Mouse (Mus musculus): ENCODE results near the gene Fads2. TPM values are rescaled to one million over a fixed set of nuclear protein-coding genes. Genes with fewer than 3 reads are reported as not detected.

Gene Fads2
- polyA plus RNA-seq, 1 experiment from 2014 or later: 87.6 TPM

- H3K4me3 ChIP-seq: no peak overlapping the region
- H3K27ac ChIP-seq: no peak overlapping the region
- 54% methylated on average over 4 of the region's 4 CpGs for WGBS
- no peak for DNase-seq (ENCODE audit: low spot score)
- H3K36me3 ChIP-seq: peaks cover 52% of the 10 kb centered on the region
- no peaks in the 10 kb centered on the region for H3K9me3 ChIP-seq
- peaks cover 19% of the 10 kb centered on the region for H3K4me1 ChIP-seq
- no peaks in the 10 kb centered on the region for H3K27me3 ChIP-seq (ENCODE audit: insufficient read depth, poor library complexity, severe bottlenecking)
Observed at GRCm38 (mm10) chr19:10094695-10095094, 6.9 kb downstream of the Fads2 start.

DNA sequence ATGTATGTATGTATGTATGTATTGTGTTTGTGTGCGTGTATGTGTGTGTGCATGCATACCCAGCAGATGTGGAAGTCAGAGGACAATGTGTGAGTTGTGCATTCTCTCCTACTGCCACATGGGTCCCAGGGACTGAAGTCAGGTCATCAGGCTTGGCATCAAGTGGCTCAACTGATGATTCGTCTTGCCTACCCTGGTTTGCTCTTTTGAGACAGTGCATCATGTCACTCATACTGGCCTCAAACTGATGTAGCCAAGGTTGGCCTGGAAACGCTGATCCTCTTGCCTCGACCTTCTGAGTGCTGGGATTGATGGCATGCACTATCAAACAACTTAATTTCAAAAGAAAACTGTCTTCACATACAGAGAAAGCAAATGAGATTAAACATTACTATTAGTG, 7.7 kb downstream of the Fads2 start:
- 86% methylated on average over 4 of the region's 4 CpGs for WGBS
- no peak for DNase-seq (ENCODE audit: low spot score)
- Histone ChIP-seq H3K36me3 (peaks cover 61% of the 10 kb centered on the region), H3K4me3 (no peak overlapping the region), H3K27ac (no peak overlapping the region), H3K9me3 (no peaks in the 10 kb centered on the region), H3K27me3 (ENCODE audit: insufficient read depth, poor library complexity, severe bottlenecking) (no peaks in the 10 kb centered on the region), H3K4me1 (peaks cover 18% of the 10 kb centered on the region)

DNA sequence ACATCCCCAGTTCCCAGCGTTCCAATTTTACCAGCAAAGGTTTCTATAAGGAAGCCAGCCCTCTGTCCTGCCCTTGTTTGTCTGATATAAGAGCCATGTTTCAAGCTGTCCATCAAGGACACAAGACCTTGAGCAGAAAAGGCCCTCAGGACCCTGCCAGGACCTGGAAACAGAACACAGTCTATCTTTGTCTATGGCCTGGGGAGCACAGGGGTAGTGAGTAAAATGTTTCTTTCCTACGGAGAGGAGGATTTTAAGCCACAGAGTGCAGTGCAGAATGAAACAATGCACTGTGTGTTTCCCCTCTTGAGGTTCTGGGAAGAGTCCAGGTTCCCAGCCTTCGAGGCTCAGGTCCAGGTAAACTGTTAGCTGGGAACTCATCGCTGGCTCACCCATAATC, 14.6 kb downstream of the Fads2 start:
- Histone ChIP-seq H3K27ac (no peak overlapping the region), H3K36me3 (peaks cover 87% of the 10 kb centered on the region), H3K4me1 (peaks cover 9% of the 10 kb centered on the region; the same call in 1 of the 2 replicates), H3K27me3 (ENCODE audit: insufficient read depth, poor library complexity, severe bottlenecking) (no peaks in the 10 kb centered on the region), H3K9me3 (no peaks in the 10 kb centered on the region), H3K4me3 (no peak overlapping the region)
- no peak for DNase-seq (ENCODE audit: low spot score)
- WGBS: 89% methylated on average over 4 of the region's 4 CpGs

DNA sequence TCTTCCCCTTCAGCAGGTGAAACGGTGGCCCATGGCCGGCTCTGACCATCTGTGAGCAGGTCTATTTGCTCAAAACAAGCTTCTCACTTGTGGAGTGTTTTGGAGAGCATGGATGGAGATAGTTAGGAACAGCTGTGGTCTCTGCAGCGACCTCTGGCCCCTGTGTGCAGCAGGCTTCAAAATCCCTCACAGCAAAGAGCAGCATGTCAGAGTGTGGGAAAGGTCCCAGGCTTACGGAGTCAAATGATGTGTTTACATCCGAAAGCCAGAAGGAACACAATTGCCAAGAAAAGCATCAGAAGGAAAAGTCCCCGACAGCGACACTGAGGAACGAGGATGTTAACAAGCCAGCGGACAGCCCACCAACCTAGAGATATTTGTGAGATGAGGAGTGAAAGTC, 16.1 kb downstream of the Fads2 start:
- no peak for DNase-seq (ENCODE audit: low spot score)
- no peak overlapping the region for H3K27ac ChIP-seq
- peaks cover 88% of the 10 kb centered on the region for H3K36me3 ChIP-seq
- H3K27me3 ChIP-seq (ENCODE audit: insufficient read depth, poor library complexity, severe bottlenecking): no peaks in the 10 kb centered on the region
- H3K4me1 ChIP-seq: 0 out of 2 replicates have a peak, but pooled peaks cover 2% of the 10 kb centered on the region
- WGBS: 82% methylated on average over 9 of the region's 9 CpGs
- no peak overlapping the region for H3K4me3 ChIP-seq
- no peaks in the 10 kb centered on the region for H3K9me3 ChIP-seq

DNA sequence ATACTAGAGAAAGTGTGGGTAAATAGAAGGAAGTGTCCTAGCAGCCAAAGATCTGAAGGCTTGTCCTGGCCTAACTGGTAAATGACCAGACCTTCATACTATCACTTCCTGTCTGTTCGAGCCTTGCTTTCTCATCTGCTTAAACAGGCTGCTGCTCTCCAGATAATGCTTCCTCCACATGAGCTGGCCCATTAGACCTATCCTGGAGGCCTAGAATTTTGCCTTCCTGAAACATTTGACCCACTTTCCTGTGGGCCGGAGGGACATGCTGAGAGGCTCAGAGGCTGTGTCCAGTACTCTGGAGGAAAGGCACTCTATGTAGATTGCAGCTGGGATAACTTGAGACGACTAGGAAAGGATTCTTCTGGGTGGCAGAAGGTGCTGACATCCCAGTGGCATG, 19.4 kb downstream of the Fads2 start:
- H3K4me3 ChIP-seq: no peak overlapping the region
- no peak overlapping the region for H3K27ac ChIP-seq
- H3K4me1 ChIP-seq: 0 out of 2 replicates have a peak, but pooled peaks cover 2% of the 10 kb centered on the region
- H3K9me3 ChIP-seq: no peaks in the 10 kb centered on the region
- no peak for DNase-seq (ENCODE audit: low spot score)
- no peaks in the 10 kb centered on the region for H3K27me3 ChIP-seq (ENCODE audit: insufficient read depth, poor library complexity, severe bottlenecking)
- 55% methylated on average over 3 of the region's 3 CpGs for WGBS
- peaks cover 88% of the 10 kb centered on the region for H3K36me3 ChIP-seq

DNA sequence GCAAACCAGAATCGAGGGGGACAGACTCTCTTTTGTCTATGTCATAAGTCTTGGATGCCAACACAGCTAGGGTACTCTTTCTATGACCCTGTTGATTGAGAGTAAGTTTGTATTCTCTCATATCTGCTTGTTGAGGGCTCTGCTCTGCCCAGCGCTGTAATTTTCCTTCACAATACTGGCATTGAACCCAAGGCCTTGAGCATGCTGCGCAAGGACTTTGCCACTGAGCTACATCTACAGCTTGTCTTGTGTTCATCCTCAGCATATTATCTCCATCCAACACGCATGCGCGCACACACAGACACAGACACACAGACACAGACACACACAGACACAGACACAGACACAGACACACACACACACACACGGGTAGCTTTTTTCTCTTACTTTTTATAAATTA, 21.2 kb downstream of the Fads2 start:
- WGBS: 94% methylated on average over 7 of the region's 7 CpGs
- no peak overlapping the region for H3K4me3 ChIP-seq
- H3K27me3 ChIP-seq (ENCODE audit: insufficient read depth, poor library complexity, severe bottlenecking): no peaks in the 10 kb centered on the region
- no peaks in the 10 kb centered on the region for H3K9me3 ChIP-seq
- H3K36me3 ChIP-seq: peaks cover 89% of the 10 kb centered on the region
- no peak for DNase-seq (ENCODE audit: low spot score)
- no peaks in the 10 kb centered on the region for H3K4me1 ChIP-seq
- no peak overlapping the region for H3K27ac ChIP-seq

DNA sequence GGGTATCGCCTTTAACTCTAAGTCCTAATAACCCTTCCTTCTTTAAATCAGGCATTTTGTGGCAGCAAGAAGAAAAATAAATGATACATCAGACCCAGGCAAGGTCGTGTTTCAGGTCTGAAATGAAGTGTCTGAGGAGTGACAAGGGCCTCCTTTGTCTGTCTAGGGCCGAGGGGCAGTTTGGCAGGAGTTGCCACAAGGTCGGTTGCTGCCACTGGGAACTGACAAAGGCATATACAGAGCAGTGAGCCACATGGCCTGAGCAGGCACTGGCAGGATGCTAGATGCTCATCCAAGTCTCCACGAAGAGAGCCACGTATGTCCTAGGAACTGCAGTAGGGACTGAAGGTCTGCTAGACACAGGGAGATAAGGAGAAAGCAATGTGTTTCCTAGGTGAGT, 23.2 kb downstream of the Fads2 start:
- WGBS: 86% methylated on average over 6 of the region's 6 CpGs
- Histone ChIP-seq H3K27me3 (ENCODE audit: insufficient read depth, poor library complexity, severe bottlenecking) (no peaks in the 10 kb centered on the region), H3K4me3 (no peak overlapping the region), H3K36me3 (peaks cover 96% of the 10 kb centered on the region), H3K4me1 (no peaks in the 10 kb centered on the region), H3K27ac (no peak overlapping the region), H3K9me3 (no peaks in the 10 kb centered on the region)
- DNase-seq (ENCODE audit: low spot score): no peak

GRCm38 (mm10) chr19:10073145-10073544, 28.4 kb downstream of the Fads2 start:
- DNase-seq (ENCODE audit: low spot score): no peak
- peaks cover 100% of the 10 kb centered on the region for H3K36me3 ChIP-seq
- WGBS: 92% methylated on average over 5 of the region's 5 CpGs
- H3K27ac ChIP-seq: no peak overlapping the region
- H3K27me3 ChIP-seq (ENCODE audit: insufficient read depth, poor library complexity, severe bottlenecking): no peaks in the 10 kb centered on the region
- H3K4me3 ChIP-seq: no peak overlapping the region
- H3K9me3 ChIP-seq: no peaks in the 10 kb centered on the region
- H3K4me1 ChIP-seq: no peaks in the 10 kb centered on the region

GRCm38 (mm10) chr19:10071892-10072291, 29.7 kb downstream of the Fads2 start:
- Histone ChIP-seq H3K9me3 (no peaks in the 10 kb centered on the region), H3K27me3 (ENCODE audit: insufficient read depth, poor library complexity, severe bottlenecking) (no peaks in the 10 kb centered on the region), H3K4me1 (no peaks in the 10 kb centered on the region), H3K36me3 (peaks cover 100% of the 10 kb centered on the region), H3K4me3 (no peak overlapping the region), H3K27ac (no peak overlapping the region)
- DNase-seq (ENCODE audit: low spot score): no peak
- WGBS: 93% methylated on average over 4 of the region's 4 CpGs

DNA sequence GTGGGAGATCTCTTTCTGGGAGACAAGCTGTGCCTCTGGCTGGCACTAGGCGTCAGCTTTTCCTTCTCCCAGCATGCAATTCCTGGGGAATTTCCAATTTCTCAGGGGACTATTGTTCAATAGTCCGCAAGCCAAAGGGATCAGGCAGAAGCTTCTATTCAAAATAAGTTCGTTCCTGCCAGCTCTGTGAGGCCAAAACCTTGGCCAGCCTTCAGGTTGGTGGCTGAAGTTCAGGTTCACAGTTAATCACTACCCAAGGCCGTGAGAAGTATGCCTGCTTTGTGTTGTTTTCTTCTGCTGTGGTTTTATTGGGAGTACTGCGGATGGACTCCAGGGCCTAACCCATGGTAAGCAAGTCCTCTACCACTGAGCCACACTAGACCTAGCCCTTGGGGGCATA, 30.4 kb downstream of the Fads2 start:
- Histone ChIP-seq H3K4me3 (no peak overlapping the region), H3K9me3 (no peaks in the 10 kb centered on the region), H3K27me3 (ENCODE audit: insufficient read depth, poor library complexity, severe bottlenecking) (no peaks in the 10 kb centered on the region), H3K36me3 (peaks cover 100% of the 10 kb centered on the region), H3K4me1 (no peaks in the 10 kb centered on the region), H3K27ac (no peak overlapping the region)
- 89% methylated on average over 5 of the region's 5 CpGs for WGBS
- DNase-seq (ENCODE audit: low spot score): no peak

- Histone ChIP-seq H3K4me3 (no peak overlapping the region), H3K27ac (no peak overlapping the region), H3K27me3 (ENCODE audit: insufficient read depth, poor library complexity, severe bottlenecking) (no peaks in the 10 kb centered on the region), H3K4me1 (no peaks in the 10 kb centered on the region), H3K9me3 (no peaks in the 10 kb centered on the region), H3K36me3 (peaks cover 100% of the 10 kb centered on the region)
- DNase-seq (ENCODE audit: low spot score): no peak
- 94% methylated on average over 8 of the region's 8 CpGs for WGBS
Observed at GRCm38 (mm10) chr19:10070186-10070980, 31.2 kb downstream of the Fads2 start.

DNA sequence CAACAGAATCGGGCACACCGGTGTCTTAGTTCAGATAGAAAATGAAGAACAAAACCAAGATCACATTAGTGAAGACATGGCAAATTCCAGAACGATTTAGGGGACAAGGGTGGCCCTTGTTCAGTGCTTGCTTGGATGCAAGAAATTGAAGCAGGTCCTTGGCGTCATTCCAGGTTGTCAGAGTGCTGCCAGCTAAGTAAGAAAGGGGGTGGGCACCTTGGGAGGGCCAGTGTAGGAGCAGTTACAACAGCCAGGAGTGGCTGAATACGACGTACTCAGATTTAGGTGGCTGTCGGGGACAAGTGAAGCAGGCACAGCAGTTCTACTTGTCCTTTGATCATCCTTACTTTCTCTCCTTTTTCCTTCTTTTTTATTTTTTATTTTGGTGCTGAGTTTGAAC, 33.8 kb downstream of the Fads2 start:
- no peak for DNase-seq (ENCODE audit: low spot score)
- 86% methylated on average over 7 of the region's 7 CpGs for WGBS
- Histone ChIP-seq H3K9me3 (no peaks in the 10 kb centered on the region), H3K27me3 (ENCODE audit: insufficient read depth, poor library complexity, severe bottlenecking) (no peaks in the 10 kb centered on the region), H3K4me1 (no peaks in the 10 kb centered on the region), H3K36me3 (peaks cover 99% of the 10 kb centered on the region), H3K27ac (no peak overlapping the region), H3K4me3 (no peak overlapping the region)

DNA sequence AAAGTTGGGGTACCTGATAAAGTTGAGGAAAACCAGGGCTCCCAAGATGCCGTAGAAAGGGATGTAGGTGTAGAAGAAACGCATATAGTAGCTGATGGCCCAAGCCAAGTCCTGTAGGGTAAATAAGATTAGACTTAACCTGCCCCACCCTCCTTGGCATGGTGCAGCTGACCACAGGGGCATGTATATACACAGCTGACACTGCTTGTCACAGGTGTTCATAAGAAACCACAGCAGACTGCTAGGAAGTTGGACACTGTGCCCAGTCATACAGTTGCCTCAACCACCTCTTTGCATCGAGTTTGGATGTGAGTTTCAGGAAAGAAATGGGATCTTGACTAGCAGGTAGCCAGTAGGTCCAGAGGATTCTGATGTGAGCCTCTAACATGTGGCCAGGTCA, 35.0 kb downstream of the Fads2 start:
- no peak overlapping the region for H3K27ac ChIP-seq
- no peak overlapping the region for H3K4me3 ChIP-seq
- no peaks in the 10 kb centered on the region for H3K27me3 ChIP-seq (ENCODE audit: insufficient read depth, poor library complexity, severe bottlenecking)
- H3K4me1 ChIP-seq: no peaks in the 10 kb centered on the region
- DNase-seq (ENCODE audit: low spot score): no peak
- H3K9me3 ChIP-seq: no peaks in the 10 kb centered on the region
- 96% methylated on average over 3 of the region's 3 CpGs for WGBS
- H3K36me3 ChIP-seq: peaks cover 99% of the 10 kb centered on the region

GRCm38 (mm10) chr19:10066189-10066500, 35.4 kb downstream of the Fads2 start:
- H3K36me3 ChIP-seq: peaks cover 99% of the 10 kb centered on the region
- WGBS: 91% methylated on average over 4 of the region's 4 CpGs
- no peaks in the 10 kb centered on the region for H3K27me3 ChIP-seq (ENCODE audit: insufficient read depth, poor library complexity, severe bottlenecking)
- no peak overlapping the region for H3K27ac ChIP-seq
- H3K4me1 ChIP-seq: peaks cover 2% of the 10 kb centered on the region
- H3K4me3 ChIP-seq: no peak overlapping the region
- no peaks in the 10 kb centered on the region for H3K9me3 ChIP-seq
- no peak for DNase-seq (ENCODE audit: low spot score)

All from heart, embryonic 10.5 days (tissue).